Mouse (Mus musculus): Measurements from ENCODE around the gene Chdh. TPM values are rescaled to one million over a fixed set of nuclear protein-coding genes. Genes with fewer than 3 reads are reported as not detected.

Gene Chdh
- polyA plus RNA-seq, 2 experiments = 1.5 to 2.4 TPM

GRCm38 (mm10) chr14:29971993-29972392 is 36.8 kb upstream of the Chdh start:
- 77% methylated on average over 5 of the region's 5 CpGs for WGBS (ENCODE audit: insufficient replicate concordance)
- TF ChIP-seq EP300 (IDR thresholded peaks at IDR 0.05; ENCODE audit: low read depth) = no peak
- TF ChIP-seq CTCF (IDR thresholded peaks at IDR 0.05; ENCODE audit: low read depth) = no peak
- peaks cover 33% of the 10 kb centered on the region for H3K36me3 ChIP-seq (replicated peaks; ENCODE audit: control insufficient read depth, insufficient read depth, low read depth)

DNA sequence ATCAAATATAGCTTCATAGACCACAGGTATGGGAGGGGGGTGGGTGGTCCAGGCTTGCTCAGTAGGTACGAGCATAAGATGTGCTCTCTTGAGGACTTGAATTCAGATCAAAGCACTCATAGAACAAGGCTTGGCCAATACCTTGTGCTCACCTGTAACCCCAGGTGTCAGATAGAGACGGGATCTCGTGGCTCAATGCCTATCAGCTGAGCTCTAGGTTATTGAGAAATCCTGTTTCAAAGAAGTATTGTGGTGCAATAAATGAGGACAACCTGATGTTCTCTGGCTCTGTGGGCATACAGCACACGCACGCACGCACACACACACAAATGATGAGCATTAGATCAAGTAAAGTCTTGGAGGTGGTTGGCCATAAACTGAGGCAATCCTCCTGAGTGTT is 31.9 kb upstream of the Chdh start:
- no peak overlapping the region for H3K9ac ChIP-seq (replicated peaks)
- H3K36me3 ChIP-seq (replicated peaks; ENCODE audit: control insufficient read depth, insufficient read depth, low read depth) = peaks cover 19% of the 10 kb centered on the region
- no peaks in the 10 kb centered on the region for H3K9me3 ChIP-seq (ENCODE audit: control insufficient read depth, low read length)
- peaks cover 0 to 10% of the 10 kb centered on the region in 2 experiments; a peak in 2 of 4 replicates for H3K4me1 ChIP-seq (replicated peaks; ENCODE audit: control insufficient read depth in 2 of 2, insufficient read depth in 2 of 2, low read length in 1 of 2)
- ATAC-seq (ENCODE audit: insufficient read depth) (no peak), DNase-seq (ENCODE audit: low read depth in 3 of 3, low spot score in 3 of 3) (no peak)
- no peak overlapping the region for H3K27ac ChIP-seq
- TF ChIP-seq CTCF (IDR thresholded peaks at IDR 0.05; ENCODE audit: low read depth) (no peak), EP300 (IDR thresholded peaks at IDR 0.05; ENCODE audit: low read depth) (no peak)
- WGBS (ENCODE audit: insufficient replicate concordance) = 77% methylated on average over 6 of the region's 6 CpGs
- no peaks in the 10 kb centered on the region for H3K27me3 ChIP-seq (ENCODE audit: control insufficient read depth, insufficient read depth, low read length)
- H3K4me3 ChIP-seq (ENCODE audit: insufficient read depth in 1 of 2, low read depth in 2 of 2, low read length in 2 of 2) = no peak overlapping the region
- no peak overlapping the region for H3K4me2 ChIP-seq (ENCODE audit: low read depth)

More at GRCm38 (mm10) chr14:29971993-29972392, 36.8 kb upstream of the Chdh start:
- DNase-seq (ENCODE audit: low read depth in 3 of 3, low spot score in 3 of 3) (no peak), ATAC-seq (ENCODE audit: insufficient read depth) (no peak)
- Histone ChIP-seq H3K4me1 (replicated peaks; ENCODE audit: control insufficient read depth in 2 of 2, insufficient read depth in 2 of 2, low read length in 1 of 2) (peaks cover 12 to 17% of the 10 kb centered on the region in 2 experiments), H3K4me2 (ENCODE audit: low read depth) (no peak overlapping the region), H3K27me3 (ENCODE audit: control insufficient read depth, insufficient read depth, low read length) (no peaks in the 10 kb centered on the region), H3K4me3 (ENCODE audit: insufficient read depth in 1 of 2, low read depth in 2 of 2, low read length in 2 of 2) (no peak overlapping the region), H3K9me3 (ENCODE audit: control insufficient read depth, low read length) (no peaks in the 10 kb centered on the region), H3K9ac (replicated peaks) (no peak overlapping the region), H3K27ac (no peak overlapping the region)

DNA sequence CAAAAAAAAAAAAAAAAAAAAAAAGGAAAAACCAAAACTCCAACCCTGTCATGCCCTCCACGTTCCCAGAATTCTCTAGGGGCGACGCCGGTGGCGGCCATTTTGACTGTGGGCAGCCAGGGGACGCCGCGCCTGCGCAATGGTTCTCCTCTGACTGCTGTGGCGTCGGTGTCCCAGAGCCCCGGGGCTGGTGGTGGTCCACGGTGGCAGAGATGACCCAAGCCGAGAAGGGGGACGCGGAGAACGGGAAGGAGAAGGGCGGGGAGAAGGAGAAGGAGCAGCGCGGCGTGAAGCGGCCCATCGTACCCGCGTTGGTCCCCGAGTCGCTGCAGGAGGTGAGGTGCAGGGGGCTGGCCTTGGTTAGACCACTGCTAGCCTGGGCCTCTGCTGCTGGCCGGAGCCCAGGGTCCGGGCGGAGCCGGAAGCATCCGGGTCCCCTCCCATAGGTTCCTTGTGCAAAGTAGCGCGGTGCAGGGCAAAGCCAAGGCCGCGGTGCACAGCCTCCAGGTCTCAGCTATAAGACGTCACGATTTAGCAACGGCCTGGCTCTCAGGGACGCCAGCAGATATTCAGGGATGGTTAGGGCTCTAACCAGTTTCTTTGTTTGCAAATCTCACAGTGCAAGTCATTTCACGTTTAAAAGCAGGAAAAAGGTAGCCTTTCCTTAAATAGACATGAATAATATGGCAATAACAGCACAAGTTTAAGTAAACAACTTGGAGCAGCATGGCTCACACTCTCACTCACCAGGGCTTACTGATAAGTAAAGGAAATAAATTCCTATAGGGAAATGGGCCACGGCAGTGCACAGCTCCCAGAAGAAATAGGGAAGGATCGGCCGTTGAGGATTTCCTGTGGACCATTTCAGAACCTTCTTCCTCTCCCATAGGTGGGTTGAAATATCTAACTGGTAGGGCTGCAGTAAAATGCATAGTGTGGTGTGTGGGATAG is 30.3 kb upstream of the Chdh start, which contains the start of gene Actr8:
Gene Actr8, plus strand, starts transcription at position 84 of the 951 bp plus-strand sequence.
- Histone ChIP-seq H3K4me2 (ENCODE audit: low read depth) (peak within 1 kb of the TSS; percentile 77), H3K9me3 (ENCODE audit: control insufficient read depth, low read length) (no peaks in the 10 kb centered on the region), H3K9ac (replicated peaks) (peak within 1 kb of the TSS; percentile 86), H3K4me1 (replicated peaks; ENCODE audit: control insufficient read depth in 2 of 2, insufficient read depth in 2 of 2, low read length in 1 of 2) (peaks cover 0 to 10% of the 10 kb centered on the region in 2 experiments; a peak in 2 of 4 replicates), H3K27me3 (ENCODE audit: control insufficient read depth, insufficient read depth, low read length) (no peaks in the 10 kb centered on the region), H3K4me3 (ENCODE audit: insufficient read depth in 1 of 2, low read depth in 2 of 2, low read length in 2 of 2) (peak within 1 kb of the TSS; percentile 69 to 98), H3K36me3 (replicated peaks; ENCODE audit: control insufficient read depth, insufficient read depth, low read depth) (peaks cover 15% of the 10 kb centered on the region), H3K27ac (peak within 1 kb of the TSS; percentile 6)
- ATAC-seq (ENCODE audit: insufficient read depth) = peak; percentile 94
- DNase-seq (ENCODE audit: low read depth in 3 of 3, low spot score in 3 of 3) = peak; percentile 63 to 70 (median 66)
- WGBS (ENCODE audit: insufficient replicate concordance) = under 1% methylated on average over 44 of the region's 44 CpGs
- TF ChIP-seq EP300 (IDR thresholded peaks at IDR 0.05; ENCODE audit: low read depth) (no peak), CTCF (IDR thresholded peaks at IDR 0.05; ENCODE audit: low read depth) (no peak)

DNA sequence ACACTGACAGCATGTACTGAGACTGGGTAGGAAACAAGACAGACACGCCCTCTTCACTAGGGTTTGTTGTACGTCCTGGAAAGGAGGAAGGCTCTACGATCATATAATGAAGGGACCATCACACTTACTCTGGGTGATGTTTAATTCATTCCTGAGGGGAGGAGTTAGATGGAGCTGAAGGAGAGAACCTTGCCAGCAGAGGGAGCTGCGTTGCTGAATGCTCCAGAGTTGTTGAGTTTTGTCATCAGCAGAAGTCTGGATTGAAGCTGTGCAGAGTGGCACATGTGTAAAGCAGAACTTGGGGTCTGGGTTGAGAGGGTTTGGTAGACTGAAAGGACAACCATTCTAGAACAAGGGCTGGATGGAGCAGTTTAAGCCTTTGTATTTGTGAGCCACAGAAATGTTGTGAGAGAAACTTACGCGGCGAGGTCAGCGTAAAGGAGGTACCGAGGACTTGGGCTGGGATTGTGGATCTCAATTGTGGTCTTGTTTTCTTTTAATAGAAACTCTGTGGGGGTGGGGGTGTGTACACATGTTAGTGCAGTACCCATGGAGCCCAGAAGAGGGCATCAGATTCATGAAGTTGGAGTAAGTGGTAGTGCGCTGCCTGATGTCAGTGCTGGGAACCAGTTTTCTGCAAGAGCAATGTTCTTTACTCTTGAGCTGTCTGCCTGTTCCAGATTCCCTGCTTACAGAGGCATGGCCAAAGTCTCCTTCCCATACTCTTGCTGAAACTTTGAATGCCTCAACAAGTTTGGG is 28.2 kb upstream of the Chdh start:
- no peak overlapping the region for H3K9ac ChIP-seq (replicated peaks)
- DNase-seq (ENCODE audit: low read depth in 3 of 3, low spot score in 3 of 3) (no peak), ATAC-seq (ENCODE audit: insufficient read depth) (no peak)
- no peaks in the 10 kb centered on the region for H3K27me3 ChIP-seq (ENCODE audit: control insufficient read depth, insufficient read depth, low read length)
- no peak overlapping the region for H3K4me2 ChIP-seq (ENCODE audit: low read depth)
- 89% methylated on average over 10 of the region's 10 CpGs for WGBS (ENCODE audit: insufficient replicate concordance)
- peaks cover 23% of the 10 kb centered on the region for H3K36me3 ChIP-seq (replicated peaks; ENCODE audit: control insufficient read depth, insufficient read depth, low read depth)
- no peaks in the 10 kb centered on the region for H3K9me3 ChIP-seq (ENCODE audit: control insufficient read depth, low read length)
- H3K27ac ChIP-seq = no peak overlapping the region
- peaks cover 0 to 10% of the 10 kb centered on the region in 2 experiments; a peak in 2 of 4 replicates for H3K4me1 ChIP-seq (replicated peaks; ENCODE audit: control insufficient read depth in 2 of 2, insufficient read depth in 2 of 2, low read length in 1 of 2)
- no peak overlapping the region for H3K4me3 ChIP-seq (ENCODE audit: insufficient read depth in 1 of 2, low read depth in 2 of 2, low read length in 2 of 2)
- TF ChIP-seq EP300 (IDR thresholded peaks at IDR 0.05; ENCODE audit: low read depth) = no peak
- peak; percentile 61 for TF ChIP-seq CTCF (IDR thresholded peaks at IDR 0.05; ENCODE audit: low read depth)

Data from liver, embryonic 14.5 days (tissue).